In the genomic region with DNA sequence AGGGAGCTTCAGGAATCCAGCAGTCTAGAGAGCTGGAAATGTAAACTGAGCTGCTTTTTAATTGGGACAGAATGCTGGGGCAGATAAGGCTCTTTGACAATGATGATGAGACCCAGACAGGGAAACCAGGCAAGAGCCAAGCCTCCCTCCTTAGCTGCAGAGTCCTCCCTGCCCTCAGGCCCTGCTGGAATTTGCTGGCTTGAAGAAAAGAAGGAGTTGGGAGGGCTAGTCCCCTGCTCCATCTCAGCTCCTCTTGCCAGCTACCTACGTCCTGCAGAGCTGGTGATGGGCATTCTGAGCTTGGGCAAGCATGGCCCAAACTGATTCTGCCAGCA, we compare ENCODE assay signal across 13 mouse cellular contexts. TPM values are rescaled to one million over a fixed set of nuclear protein-coding genes. Genes with fewer than 3 reads are reported as not detected.
DNase-seq lines count a peak whose midpoint lies in the region; ATAC-seq and TF ChIP-seq lines count a peak whose summit lies in the region.
"Had no signal": no experiment of that assay in that cellular context is flagged by ENCODE, and none has a peak within 500 bp of the region (broad histone marks: within the 10 kb centered on the region; RNA-seq: fewer than 3 reads in every experiment).

No protein-coding gene starts in this region.

- 55% methylated on average over 1 of the region's 1 CpGs for WGBS in kidney, embryonic 16.5 days
- WGBS in intestine, embryonic 14.5 days = 26% methylated on average over 1 of the region's 1 CpGs

- no peak for DNase-seq in kidney, postnatal 25 days
- DNase-seq in 3T3-L1 (ENCODE audit: low read depth, low spot score) = peak; percentile 49
- DNase-seq in brain, embryonic 14.5 days (ENCODE audit: low read depth) = peak; percentile 37
- no peak for DNase-seq in intestine, embryonic 14.5 days (ENCODE audit: low spot score)
- no peak for DNase-seq in thymus, postnatal 14 days
- DNase-seq in left cerebral cortex, adult 18-20 months (ENCODE audit: low spot score in 2 of 2) = no peak
- DNase-seq: cerebellum, adult 9-10 months; forebrain, postnatal 0 days had no signal

- no peak for TF ChIP-seq POLR2A in brain, embryonic 14.5 days (IDR thresholded peaks at IDR 0.05; ENCODE audit: borderline replicate concordance, extremely low read depth, insufficient read depth, insufficient read length, poor library complexity, severe bottlenecking)

- H3K4me1 ChIP-seq in kidney, embryonic 16.5 days (ENCODE audit: insufficient read depth, low read length) = peaks cover 66% of the 10 kb centered on the region
- peaks cover 70% of the 10 kb centered on the region for H3K4me1 ChIP-seq in intestine, embryonic 14.5 days (replicated peaks; ENCODE audit: control insufficient read depth, insufficient read depth, low read length)

- no peak overlapping the region; the same call in 1 of the 2 replicates for H3K4me2 ChIP-seq in kidney, embryonic 16.5 days (replicated peaks; ENCODE audit: low read depth, low read length)
- peak overlapping the region; percentile 6; the same call in 1 of the 2 replicates for H3K4me2 ChIP-seq in intestine, embryonic 14.5 days (ENCODE audit: low read length)

- no peak for TF ChIP-seq CTCF in brain, embryonic 14.5 days (IDR thresholded peaks at IDR 0.05; ENCODE audit: borderline replicate concordance, extremely low read depth, insufficient read depth, insufficient read length)

- no peaks in the 10 kb centered on the region for H3K36me3 ChIP-seq in kidney, embryonic 16.5 days (ENCODE audit: insufficient read depth, low read length)
- H3K36me3 ChIP-seq in intestine, embryonic 14.5 days (ENCODE audit: control insufficient read depth, insufficient read depth, low read length) = no peaks in the 10 kb centered on the region

- no peaks in the 10 kb centered on the region for H3K27me3 ChIP-seq in kidney, embryonic 16.5 days (ENCODE audit: insufficient read depth, low read length)
- H3K27me3 ChIP-seq in intestine, embryonic 14.5 days (replicated peaks; ENCODE audit: control insufficient read depth, insufficient read depth, low read length) = no peaks in the 10 kb centered on the region

- no peak overlapping the region for H3K4me3 ChIP-seq in kidney, embryonic 16.5 days (ENCODE audit: low read length)
- no peak overlapping the region for H3K4me3 ChIP-seq in intestine, embryonic 14.5 days (ENCODE audit: low read depth, low read length)

- no peak overlapping the region for H3K9ac ChIP-seq in kidney, embryonic 16.5 days (replicated peaks; ENCODE audit: low read length)
- H3K9ac ChIP-seq in intestine, embryonic 14.5 days (ENCODE audit: low read length) = no peak overlapping the region
- H3K9ac ChIP-seq: forebrain, postnatal 0 days had no signal

- peak overlapping the region; percentile 77 for H3K27ac ChIP-seq in kidney, embryonic 16.5 days (ENCODE audit: low read length)
- H3K27ac ChIP-seq in intestine, embryonic 14.5 days (ENCODE audit: low read depth) = peak overlapping the region; percentile 90

- H3K9me3 ChIP-seq in kidney, embryonic 16.5 days (ENCODE audit: low read length) = no peaks in the 10 kb centered on the region
- no peaks in the 10 kb centered on the region for H3K9me3 ChIP-seq in intestine, embryonic 14.5 days (ENCODE audit: control insufficient read depth, low read length)

- ATAC-seq in kidney, embryonic 16.5 days (ENCODE audit: low FRiP score, low TSS enrichment) = peak; percentile 11; the same call in 1 of the 2 replicates
- no peak for ATAC-seq in intestine, embryonic 14.5 days (replicated peaks; ENCODE audit: low FRiP score, low TSS enrichment, low read depth)
- ATAC-seq: hindbrain, embryonic 16.5 days had no signal

RNA-seq across cellular contexts. Expression of a gene that starts 56.1 kb away (rescaled TPM):
- 7.9 and 8.0 TPM in 2 replicates for polyA plus RNA-seq in kidney, embryonic 16.5 days (2015; fragmentation: Nextera tagmentation; extraction: Ambion mirVana)
- 0.04 TPM in 1 of 2 replicates, not detected in the other for polyA plus RNA-seq in brain, embryonic 14.5 days (2012; rRNA removed)
- 5.0 and 12.8 TPM in 2 replicates for polyA plus RNA-seq in intestine, embryonic 14.5 days (2014; fragmentation: Nextera tagmentation; extraction: Ambion mirVana)
- 1 to 10 TPM in 1 of 2 experiments, not detected in 1; 1.1 TPM for total RNA-seq in left cerebral cortex, adult 18-20 months (2021)
- total RNA-seq: ES-E14; megakaryocyte progenitor cell, adult 5-6 weeks had no signal
- polyA plus RNA-seq: forebrain, postnatal 0 days; hindbrain, embryonic 16.5 days; spleen, adult 2 months had no signal

Comparison
In these comparisons a context has a peak if more than half of its experiments do, and no peak if none do; other contexts are left out.
1. DNase-seq: peak in 3T3-L1 (single experiment) and brain, embryonic 14.5 days (single experiment); none in kidney, postnatal 25 days (0 of 2), intestine, embryonic 14.5 days (single experiment), thymus, postnatal 14 days (single experiment) and left cerebral cortex, adult 18-20 months (0 of 2).